Mouse (Mus musculus) heart, adult 9 months (tissue): ENCODE measurements around the gene Olfr1099.

Source experiments
- DNase-seq, 2 experiments: peaks; one replicate each; pipeline ENCODE4 v3.0.0; 2022; ENCODE audit warnings: low spot score in 2 of 2

The Olfr1099 gene

GRCm38 (mm10) chr2:86960593-86960992 is at the start of gene Olfr1099:
Gene Olfr1099, minus strand, starts transcription at chr2:86960693.
- no peak for DNase-seq

DNA sequence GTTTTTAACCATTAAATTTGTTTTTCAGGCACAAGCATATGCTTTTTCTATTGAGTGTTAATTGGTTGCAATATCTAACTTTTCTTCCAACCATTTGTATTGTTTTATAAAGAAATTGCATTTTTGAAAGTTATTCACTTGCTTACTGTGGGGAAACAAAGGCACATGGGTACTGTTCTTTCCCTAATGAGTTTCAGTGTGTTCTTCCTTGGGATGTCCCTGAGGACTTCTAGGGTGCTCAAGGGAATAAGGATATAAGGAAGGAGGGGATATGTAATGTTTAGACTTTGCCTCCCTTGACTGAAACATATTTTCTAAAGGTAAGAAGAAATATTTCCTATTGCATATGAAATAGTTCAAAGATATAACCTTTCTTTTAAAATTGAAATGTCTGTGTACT is 37.6 kb upstream of the Olfr1099 start, which contains the start of gene Olfr1102:
Gene Olfr1102 (plus strand): TSS at position 301 of the 400 bp plus-strand sequence.
- no peak for DNase-seq

GRCm38 (mm10) chr2:86991121-86991520 is 30.6 kb upstream of the Olfr1099 start, which contains the start of gene Olfr1101:
Gene Olfr1101, minus strand, starts transcription at chr2:86991221.
- no peak for DNase-seq

- no peak for DNase-seq
Measured at GRCm38 (mm10) chr2:86979854-86980253, 19.4 kb upstream of the Olfr1099 start, which contains the start of gene Olfr1100. Gene Olfr1100, minus strand, starts transcription at chr2:86979954.

DNA sequence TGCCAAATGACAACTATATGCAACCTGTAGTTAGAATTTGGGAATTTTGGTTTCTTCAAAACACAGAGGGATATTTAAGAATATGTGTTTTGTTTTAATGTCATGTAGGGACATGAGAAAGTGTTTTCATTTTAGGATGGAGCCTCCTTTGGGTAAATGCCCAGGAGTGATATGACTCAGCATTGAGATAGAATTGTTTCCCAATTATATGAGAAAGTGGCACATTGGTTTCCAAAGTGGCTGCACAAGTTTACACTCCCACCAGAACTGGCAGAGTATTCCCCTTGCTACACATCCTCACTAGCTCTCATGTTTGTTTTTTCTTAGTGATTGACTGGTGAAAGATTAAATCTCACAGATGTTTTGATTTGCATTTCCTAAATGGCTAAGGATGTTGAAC is 33.9 kb downstream of the Olfr1099 start:
- DNase-seq = no peak

GRCm38 (mm10) chr2:86924445-86924844 is 36.0 kb downstream of the Olfr1099 start, which contains the start of gene Olfr1098:
Gene Olfr1098, minus strand, starts transcription at chr2:86924545.
- no peak for DNase-seq

GRCm38 (mm10) chr2:86905647-86906046 is 54.8 kb downstream of the Olfr1099 start:
- DNase-seq = no peak
